Mouse (Mus musculus) stomach, embryonic 16.5 days (tissue): ENCODE measurements at regions not wholly inside any gene's neighbourhood (a gene's known extent, or its start where the extent isn't known, plus 50 kb on each side); places are given as distances from the start of the nearest gene placed in this dataset.
A peak's percentile ranks its signal among the peaks of the same experiment; 100 is the strongest.

Source experiments
- ATAC-seq: fragments of 200-750 bp; cut with Nextera tagmentation; 2 replicates; pipeline ENCODE4 v1.8.0; 2017; ENCODE audit warnings: moderate number of reproducible peaks, moderate TSS enrichment; ENCODE audit not compliant: insufficient read depth, low FRiP score
- H3K27ac ChIP-seq: fragments of 300-500 bp; sonication (generic); 2 replicates; pipeline ENCODE4 v1.5.1; 2014; ENCODE audit warnings: low read length
- H3K27me3 ChIP-seq: fragments of 300-500 bp; sonication (generic); 2 replicates; pipeline ENCODE4 v1.6.1; 2014; ENCODE audit warnings: low read length, control low read depth, mixed read lengths; ENCODE audit not compliant: control insufficient read depth, insufficient read depth
- H3K36me3 ChIP-seq: fragments of 300-500 bp; sonication (generic); 2 replicates; pipeline ENCODE4 v1.6.1; 2014; ENCODE audit warnings: low read length; ENCODE audit not compliant: control insufficient read depth, insufficient read depth
- H3K4me1 ChIP-seq: fragments of 300-500 bp; sonication (generic); 2 replicates; pipeline ENCODE4 v1.6.1; 2014; ENCODE audit warnings: low read length, control low read depth, mixed read lengths; ENCODE audit not compliant: control insufficient read depth, insufficient read depth
- H3K4me2 ChIP-seq: fragments of 300-500 bp; sonication (generic); 2 replicates; pipeline ENCODE4 v1.6.1; 2014; ENCODE audit warnings: low read depth, low read length, mixed read lengths
- H3K4me3 ChIP-seq: fragments of 300-500 bp; sonication (generic); replicated peaks from 2 replicates; pipeline ENCODE4 v1.5.1; 2014; ENCODE audit warnings: mild to moderate bottlenecking, low read length
- H3K9ac ChIP-seq: fragments of 300-500 bp; sonication (generic); 2 replicates; pipeline ENCODE4 v1.6.1; 2014; ENCODE audit warnings: low read length
- H3K9me3 ChIP-seq: fragments of 300-500 bp; sonication (generic); replicated peaks from 2 replicates; pipeline ENCODE4 v1.6.1; 2016; ENCODE audit warnings: low read length, control low read depth; ENCODE audit not compliant: control insufficient read depth
- WGBS: fragments of 180-500 bp; shearing (Covaris S2); extraction: QIAGEN DNeasy Blood & Tissue Kit; methylation state at CpG from one replicate; pipeline ENCODE4 v1.1.7; 2014; 5-methylcytosine and 5-hydroxymethylcytosine counted together

- Histone ChIP-seq H3K27me3 (no peaks in the 10 kb centered on the region), H3K9ac (no peak overlapping the region), H3K4me1 (no peaks in the 10 kb centered on the region), H3K9me3 (no peaks in the 10 kb centered on the region), H3K36me3 (no peaks in the 10 kb centered on the region), H3K27ac (no peak overlapping the region), H3K4me3 (no peak overlapping the region), H3K4me2 (no peak overlapping the region)
- WGBS = 70% methylated on average over 11 of the region's 11 CpGs
- ATAC-seq = no peak
These were observed 123.6 kb upstream of the Pum3 start for GRCm38 (mm10) chr19:27553266-27553665.

- no peak overlapping the region for H3K4me3 ChIP-seq
- no peaks in the 10 kb centered on the region for H3K27me3 ChIP-seq
- no peaks in the 10 kb centered on the region for H3K4me1 ChIP-seq
- H3K4me2 ChIP-seq = no peak overlapping the region
- H3K9me3 ChIP-seq = no peaks in the 10 kb centered on the region
- no peaks in the 10 kb centered on the region for H3K36me3 ChIP-seq
- WGBS = 85% methylated on average over 3 of the region's 3 CpGs
- no peak for ATAC-seq
- no peak overlapping the region for H3K9ac ChIP-seq
- H3K27ac ChIP-seq = no peak overlapping the region
These were observed 108.1 kb upstream of the Pum3 start for GRCm38 (mm10) chr19:27537746-27538145.

- Histone ChIP-seq H3K4me1 (no peaks in the 10 kb centered on the region), H3K4me3 (no peak overlapping the region), H3K4me2 (no peak overlapping the region), H3K9ac (no peak overlapping the region), H3K27ac (no peak overlapping the region), H3K9me3 (no peaks in the 10 kb centered on the region), H3K27me3 (no peaks in the 10 kb centered on the region), H3K36me3 (no peaks in the 10 kb centered on the region)
- no peak for ATAC-seq
- 64% methylated on average over 9 of the region's 9 CpGs for WGBS
These were observed 107.4 kb upstream of the Pum3 start for GRCm38 (mm10) chr19:27537066-27537465.

- Histone ChIP-seq H3K9me3 (no peaks in the 10 kb centered on the region), H3K4me2 (no peak overlapping the region), H3K27me3 (no peaks in the 10 kb centered on the region), H3K4me3 (no peak overlapping the region), H3K9ac (no peak overlapping the region), H3K4me1 (no peaks in the 10 kb centered on the region), H3K36me3 (no peaks in the 10 kb centered on the region), H3K27ac (no peak overlapping the region)
- WGBS = 83% methylated on average over 6 of the region's 6 CpGs
- ATAC-seq = no peak
These were observed 98.4 kb upstream of the Pum3 start for GRCm38 (mm10) chr19:27527940-27528558.

- no peak overlapping the region for H3K9ac ChIP-seq
- H3K4me1 ChIP-seq = no peaks in the 10 kb centered on the region
- ATAC-seq = no peak
- H3K36me3 ChIP-seq = no peaks in the 10 kb centered on the region
- no peak overlapping the region for H3K4me2 ChIP-seq
- H3K9me3 ChIP-seq = no peaks in the 10 kb centered on the region
- H3K4me3 ChIP-seq = no peak overlapping the region
- WGBS = 78% methylated on average over 5 of the region's 5 CpGs
- no peak overlapping the region for H3K27ac ChIP-seq
- no peaks in the 10 kb centered on the region for H3K27me3 ChIP-seq
These were observed 89.9 kb upstream of the Pum3 start for GRCm38 (mm10) chr19:27519326-27520061.

- Histone ChIP-seq H3K4me1 (no peaks in the 10 kb centered on the region), H3K9me3 (no peaks in the 10 kb centered on the region), H3K4me3 (no peak overlapping the region), H3K36me3 (no peaks in the 10 kb centered on the region), H3K4me2 (no peak overlapping the region), H3K27me3 (no peaks in the 10 kb centered on the region), H3K27ac (no peak overlapping the region), H3K9ac (no peak overlapping the region)
- 89% methylated on average over 3 of the region's 3 CpGs for WGBS
- no peak for ATAC-seq
These were observed 84.6 kb upstream of the Pum3 start for GRCm38 (mm10) chr19:27514267-27514666.

GRCm38 (mm10) chr19:27513535-27513934 is 83.9 kb upstream of the Pum3 start:
- Histone ChIP-seq H3K36me3 (no peaks in the 10 kb centered on the region), H3K4me2 (no peak overlapping the region), H3K27me3 (no peaks in the 10 kb centered on the region), H3K4me1 (no peaks in the 10 kb centered on the region), H3K27ac (no peak overlapping the region), H3K4me3 (no peak overlapping the region), H3K9me3 (no peaks in the 10 kb centered on the region), H3K9ac (no peak overlapping the region)
- whole genome bisulfite sequencing = 61% methylated on average over 1 of the region's 1 CpGs
- no peak for ATAC-seq

GRCm38 (mm10) chr19:27511340-27511739 is 81.7 kb upstream of the Pum3 start:
- Histone ChIP-seq H3K27ac (no peak overlapping the region), H3K4me3 (no peak overlapping the region), H3K36me3 (no peaks in the 10 kb centered on the region), H3K27me3 (no peaks in the 10 kb centered on the region), H3K9ac (no peak overlapping the region), H3K4me2 (no peak overlapping the region), H3K4me1 (no peaks in the 10 kb centered on the region), H3K9me3 (no peaks in the 10 kb centered on the region)
- 0 out of 2 replicates have a peak, but pooled peaks have one; percentile 50 for ATAC-seq
- WGBS = 8% methylated on average over 6 of the region's 6 CpGs

- no peaks in the 10 kb centered on the region for H3K9me3 ChIP-seq
- no peaks in the 10 kb centered on the region for H3K4me1 ChIP-seq
- H3K4me3 ChIP-seq = no peak overlapping the region
- ATAC-seq = no peak
- H3K4me2 ChIP-seq = no peak overlapping the region
- H3K27me3 ChIP-seq = no peaks in the 10 kb centered on the region
- WGBS = 67% methylated on average over 6 of the region's 6 CpGs
- no peaks in the 10 kb centered on the region for H3K36me3 ChIP-seq
- H3K9ac ChIP-seq = no peak overlapping the region
- H3K27ac ChIP-seq = no peak overlapping the region
These were observed 80.5 kb upstream of the Pum3 start for GRCm38 (mm10) chr19:27509956-27510639.
